Comparison of ENCODE assay signal across 8 mouse cellular contexts in genomic region chr7:12977682-12978389, GRCm38 (mm10). TPM values are rescaled to one million over a fixed set of nuclear protein-coding genes. Genes with fewer than 3 reads are reported as not detected.
DNase-seq lines count a peak whose midpoint lies in the region; ATAC-seq lines count a peak whose summit lies in the region.

Zfp446 (plus strand) TSS chr7:12977848.

- peak; percentile 92 for ATAC-seq in megakaryocyte progenitor cell, adult 5-6 weeks (replicated peaks; ENCODE audit: poor library complexity)

- DNase-seq in adipocyte (ENCODE audit: low spot score), result peak; percentile 96
- DNase-seq in embryo, embryonic 10 days (ENCODE audit: low spot score), result peak; percentile 99
- peak; percentile 97 for DNase-seq in gastrocnemius, postnatal 10 days
- peak; percentile 98 for DNase-seq in induced T-regulatory cell, adult 2 months (ENCODE audit: low read depth)
- peak; percentile 97 to 99 for DNase-seq in left cerebral cortex, adult 9 months (ENCODE audit: low spot score in 2 of 2)
- peak; percentile 98 for DNase-seq in right cerebral cortex, postnatal 14 days
- DNase-seq in urinary bladder, postnatal 36 days (ENCODE audit: low spot score in 2 of 2), result peak; percentile 95 to 99

RNA-seq across cellular contexts. Expression of gene Zfp446, which starts in this region (rescaled TPM):
- total RNA-seq in gastrocnemius, postnatal 10 days (2021), result 1 to 10 TPM; 2.1 to 3.8 TPM
- total RNA-seq in megakaryocyte progenitor cell, adult 5-6 weeks (2015), result 3.1 and 4.4 TPM in 2 replicates
- total RNA-seq in megakaryocyte progenitor cell, adult 5-6 weeks (2017), result 2.6 and 3.3 TPM in 2 replicates

Comparison
In these comparisons a context has a peak if more than half of its experiments do, and no peak if none do; other contexts are left out.
1. Peak in every context shown above with its lines: DNase-seq and ATAC-seq.